Mouse (Mus musculus) stomach, embryonic 14.5 days (tissue): ENCODE data around the gene Raf1. TPM values are rescaled to one million over a fixed set of nuclear protein-coding genes. Genes with fewer than 3 reads are reported as not detected.

ENCODE experiments used
- ATAC-seq: fragments of 200-750 bp; cut with Nextera tagmentation; 2 replicates; pipeline ENCODE4 v1.8.0; 2017; ENCODE audit warnings: low read depth, moderate TSS enrichment; ENCODE audit not compliant: insufficient number of reproducible peaks, insufficient read depth, low FRiP score
- H3K27ac ChIP-seq: fragments of 300-500 bp; sonication (generic); 2 replicates; pipeline ENCODE4 v1.5.1; 2014; ENCODE audit warnings: mild to moderate bottlenecking, low read length, moderate library complexity, mixed read lengths
- H3K27me3 ChIP-seq: fragments of 300-500 bp; sonication (generic); 2 replicates; pipeline ENCODE4 v1.6.1; 2014; ENCODE audit warnings: low read length, control low read depth, mixed read lengths; ENCODE audit not compliant: control insufficient read depth, insufficient read depth
- H3K36me3 ChIP-seq: fragments of 300-500 bp; sonication (generic); 2 replicates; pipeline ENCODE4 v1.6.1; 2014; ENCODE audit warnings: mild to moderate bottlenecking, control low read depth, low read length, moderate library complexity, mixed read lengths; ENCODE audit not compliant: control insufficient read depth, insufficient read depth
- H3K4me1 ChIP-seq: fragments of 300-500 bp; sonication (generic); 2 replicates; pipeline ENCODE4 v1.6.1; 2014; ENCODE audit warnings: low read length, control low read depth, mixed read lengths; ENCODE audit not compliant: control insufficient read depth, insufficient read depth
- H3K4me2 ChIP-seq: fragments of 300-500 bp; sonication (generic); replicated peaks from 2 replicates; pipeline ENCODE4 v1.6.1; 2014; ENCODE audit warnings: low read depth, low read length, control low read depth
- H3K4me3 ChIP-seq: fragments of 300-500 bp; sonication (generic); 2 replicates; pipeline ENCODE4 v1.5.1; 2014; ENCODE audit warnings: low read depth, low read length, control low read depth
- H3K9ac ChIP-seq: fragments of 300-500 bp; sonication (generic); replicated peaks from 2 replicates; pipeline ENCODE4 v1.6.1; 2014; ENCODE audit warnings: low read depth, mild to moderate bottlenecking, control low read depth, low read length, moderate library complexity, mixed read lengths
- H3K9me3 ChIP-seq: fragments of 300-500 bp; sonication (generic); 2 replicates; pipeline ENCODE4 v1.6.1; 2016; ENCODE audit warnings: low read depth, low read length, control low read depth; ENCODE audit not compliant: control insufficient read depth
- WGBS: fragments of 180-500 bp; shearing (Covaris S2); extraction: QIAGEN DNeasy Blood & Tissue Kit; methylation state at CpG from one replicate; pipeline ENCODE4 v1.1.7; 2014; 5-methylcytosine and 5-hydroxymethylcytosine counted together
- polyA plus RNA-seq: library from polyadenylated mRNA; unstranded; fragments of >200 nt; fragmentation: Nextera tagmentation; extraction: Ambion mirVana; gene quantifications from 2 replicates; pipeline ENCODE4 v1.2.1, GENCODE M21; 2014

Raf1 gene
- 129 and 131 TPM in 2 replicates for polyA plus RNA-seq

- H3K4me3 ChIP-seq: peak within 1 kb of the TSS; percentile 99
- peak within 1 kb of the TSS; percentile 98 for H3K27ac ChIP-seq
- ATAC-seq: peak; percentile 99
- H3K4me2 ChIP-seq: peak within 1 kb of the TSS; percentile 63
- peaks cover 12% of the 10 kb centered on the region for H3K4me1 ChIP-seq
- H3K36me3 ChIP-seq: no peaks in the 10 kb centered on the region
- no peaks in the 10 kb centered on the region for H3K9me3 ChIP-seq
- peak within 1 kb of the TSS; percentile 99 for H3K9ac ChIP-seq
- WGBS: under 1% methylated on average over 51 of the region's 51 CpGs
- no peaks in the 10 kb centered on the region for H3K27me3 ChIP-seq
Measured at GRCm38 (mm10) chr6:115676452-115677128, at the start of gene Raf1. TSS of gene Raf1 (minus strand) at chr6:115676635.

- no peak overlapping the region for H3K9ac ChIP-seq
- H3K4me2 ChIP-seq: no peak overlapping the region
- no peak overlapping the region for H3K27ac ChIP-seq
- no peak for ATAC-seq
- 78% methylated on average over 5 of the region's 5 CpGs for WGBS
- H3K36me3 ChIP-seq: no peaks in the 10 kb centered on the region
- no peaks in the 10 kb centered on the region for H3K9me3 ChIP-seq
- no peak overlapping the region for H3K4me3 ChIP-seq
- no peaks in the 10 kb centered on the region for H3K27me3 ChIP-seq
- H3K4me1 ChIP-seq: 0 out of 2 replicates have a peak, but pooled peaks cover 3% of the 10 kb centered on the region
Measured at GRCm38 (mm10) chr6:115722246-115722645, 45.8 kb upstream of the Raf1 start.

GRCm38 (mm10) chr6:115717715-115718558, 41.5 kb upstream of the Raf1 start:
- no peaks in the 10 kb centered on the region for H3K36me3 ChIP-seq
- 0 out of 2 replicates have a peak, but pooled peaks cover 9% of the 10 kb centered on the region for H3K4me1 ChIP-seq
- peak overlapping the region; percentile 35 for H3K4me2 ChIP-seq
- no peak overlapping the region for H3K9ac ChIP-seq
- peak overlapping the region; percentile 78 for H3K27ac ChIP-seq
- ATAC-seq: peak; percentile 96
- H3K27me3 ChIP-seq: no peaks in the 10 kb centered on the region
- no peak overlapping the region for H3K4me3 ChIP-seq
- WGBS: 2% methylated on average over 15 of the region's 15 CpGs
- no peaks in the 10 kb centered on the region for H3K9me3 ChIP-seq

- Histone ChIP-seq H3K9me3 (no peaks in the 10 kb centered on the region), H3K36me3 (no peaks in the 10 kb centered on the region), H3K4me3 (no peak overlapping the region), H3K4me1 (0 out of 2 replicates have a peak, but pooled peaks cover 9% of the 10 kb centered on the region), H3K27ac (peak overlapping the region; percentile 84), H3K9ac (no peak overlapping the region), H3K4me2 (peak overlapping the region; percentile 16), H3K27me3 (no peaks in the 10 kb centered on the region)
- ATAC-seq: peak; percentile 49
- WGBS: 9% methylated on average over 8 of the region's 8 CpGs
Measured at GRCm38 (mm10) chr6:115717101-115717652, 40.7 kb upstream of the Raf1 start.

GRCm38 (mm10) chr6:115711261-115711660, 34.8 kb upstream of the Raf1 start:
- H3K9me3 ChIP-seq: no peaks in the 10 kb centered on the region
- H3K4me3 ChIP-seq: no peak overlapping the region
- WGBS: 76% methylated on average over 2 of the region's 3 CpGs
- ATAC-seq: no peak
- H3K36me3 ChIP-seq: no peaks in the 10 kb centered on the region
- H3K4me2 ChIP-seq: no peak overlapping the region
- no peaks in the 10 kb centered on the region for H3K4me1 ChIP-seq
- H3K9ac ChIP-seq: no peak overlapping the region
- H3K27me3 ChIP-seq: no peaks in the 10 kb centered on the region
- H3K27ac ChIP-seq: no peak overlapping the region

GRCm38 (mm10) chr6:115702901-115703300, 26.5 kb upstream of the Raf1 start:
- Histone ChIP-seq H3K4me3 (no peak overlapping the region), H3K4me1 (no peaks in the 10 kb centered on the region), H3K4me2 (no peak overlapping the region), H3K27ac (no peak overlapping the region), H3K27me3 (no peaks in the 10 kb centered on the region), H3K36me3 (no peaks in the 10 kb centered on the region), H3K9ac (no peak overlapping the region), H3K9me3 (no peaks in the 10 kb centered on the region)
- 79% methylated on average over 5 of the region's 5 CpGs for WGBS
- ATAC-seq: no peak

- no peak for ATAC-seq
- H3K27me3 ChIP-seq: no peaks in the 10 kb centered on the region
- H3K4me2 ChIP-seq: no peak overlapping the region
- no peak overlapping the region for H3K27ac ChIP-seq
- no peak overlapping the region for H3K9ac ChIP-seq
- H3K9me3 ChIP-seq: no peaks in the 10 kb centered on the region
- H3K4me3 ChIP-seq: no peak overlapping the region
- WGBS: 44% methylated on average over 11 of the region's 11 CpGs
- H3K36me3 ChIP-seq: no peaks in the 10 kb centered on the region
- H3K4me1 ChIP-seq: no peaks in the 10 kb centered on the region
Measured at GRCm38 (mm10) chr6:115701302-115701701, 24.9 kb upstream of the Raf1 start.

- 78% methylated on average over 1 of the region's 1 CpGs for WGBS
- ATAC-seq: no peak
Measured at GRCm38 (mm10) chr6:115700778-115701177, 24.3 kb upstream of the Raf1 start.

More at GRCm38 (mm10) chr6:115700778-115701177, 24.3 kb upstream of the Raf1 start:
- no peaks in the 10 kb centered on the region for H3K4me1 ChIP-seq
- H3K36me3 ChIP-seq: no peaks in the 10 kb centered on the region
- no peak overlapping the region for H3K4me3 ChIP-seq
- H3K9me3 ChIP-seq: no peaks in the 10 kb centered on the region
- no peak overlapping the region for H3K27ac ChIP-seq
- H3K9ac ChIP-seq: no peak overlapping the region
- H3K4me2 ChIP-seq: no peak overlapping the region
- no peaks in the 10 kb centered on the region for H3K27me3 ChIP-seq
